Mouse (Mus musculus) MEL (cell line): ENCODE measurements around the gene Spint2. TPM values are rescaled to one million over a fixed set of nuclear protein-coding genes. Genes with fewer than 3 reads are reported as not detected.

Experiments
- DNase-seq: peaks from one replicate; pipeline ENCODE4 v3.0.0; 2011; ENCODE audit warnings: low read depth, low spot score
- H3K27ac ChIP-seq: 2 replicates; pipeline ENCODE4 v1.5.1; 2012; ENCODE audit warnings: low read depth, mild to moderate bottlenecking, control low read depth, low read length, moderate library complexity; ENCODE audit not compliant: control insufficient read depth
- H3K27me3 ChIP-seq, 2 experiments: fragments of 150-350 bp in 1 of 2; sonication (generic) in 1 of 2; 2 replicates each; pipeline ENCODE4 v1.6.1; 2012; ENCODE audit warnings: low read length in 2 of 2, mild to moderate bottlenecking in 2 of 2, improper control_type of control experiment in 1 of 2, moderate library complexity in 1 of 2; ENCODE audit not compliant: insufficient read depth in 2 of 2, control insufficient read depth in 1 of 2
- H3K36me3 ChIP-seq, 2 experiments: 2 replicates each; pipeline ENCODE4 v1.6.1; 2012 to 2014; ENCODE audit warnings: low read length in 2 of 2, improper control_type of control experiment in 1 of 2, inconsistent platforms in 1 of 2, mild to moderate bottlenecking in 1 of 2; ENCODE audit not compliant: insufficient read depth in 2 of 2, control insufficient read depth in 1 of 2
- H3K4me1 ChIP-seq, 2 experiments: fragments of 150-350 bp in 1 of 2; sonication (generic) in 1 of 2; 2 replicates each; pipeline ENCODE4 v1.6.1; 2012; ENCODE audit warnings: low read length in 2 of 2, improper control_type of control experiment in 1 of 2, mild to moderate bottlenecking in 1 of 2; ENCODE audit not compliant: insufficient read depth in 2 of 2, control insufficient read depth in 1 of 2
- H3K4me3 ChIP-seq, 2 experiments: fragments of 150-350 bp in 1 of 2; sonication (generic) in 1 of 2; 2 replicates each; pipeline ENCODE4 v1.5.1; 2012; ENCODE audit warnings: low read depth in 2 of 2, low read length in 2 of 2, mild to moderate bottlenecking in 2 of 2, moderate library complexity in 2 of 2, control low read depth in 1 of 2, improper control_type of control experiment in 1 of 2; ENCODE audit not compliant: control insufficient read depth in 1 of 2, insufficient read depth in 1 of 2
- H3K79me2 ChIP-seq: 2 replicates; pipeline ENCODE4 v1.6.1; 2012; ENCODE audit warnings: mild to moderate bottlenecking, low read length, moderate library complexity; ENCODE audit not compliant: control insufficient read depth, poor library complexity, insufficient read depth
- H3K9ac ChIP-seq: 2 replicates; pipeline ENCODE4 v1.6.1; 2012; ENCODE audit warnings: low read depth, mild to moderate bottlenecking, control low read depth, low read length, moderate library complexity; ENCODE audit not compliant: control insufficient read depth, poor library complexity, severe bottlenecking
- H3K9me3 ChIP-seq: fragments of 150-350 bp; sonication (generic); replicated peaks from 2 replicates; pipeline ENCODE4 v1.6.1; 2012; ENCODE audit warnings: mild to moderate bottlenecking, low read length, improper control_type of control experiment, moderate library complexity; ENCODE audit not compliant: insufficient read depth
- CHD1 ChIP-seq: IDR thresholded peaks from 2 replicates; pipeline ENCODE4 v1.6.1; 2012; ENCODE audit warnings: low read depth, mild to moderate bottlenecking, inconsistent platforms, low read length, improper control_type of control experiment
- E2F4 ChIP-seq: IDR thresholded peaks from 2 replicates; pipeline ENCODE4 v1.6.1; 2011; ENCODE audit warnings: low read depth, low read length, improper control_type of control experiment, borderline replicate concordance
- ELF1 ChIP-seq: IDR thresholded peaks from 2 replicates; pipeline ENCODE4 v1.6.1; 2014; ENCODE audit warnings: low read depth, mild to moderate bottlenecking, inconsistent platforms, low read length, improper control_type of control experiment, moderate library complexity
- EP300 ChIP-seq, 2 experiments: IDR thresholded peaks; 2 replicates each; pipeline ENCODE4 v1.6.1; 2011; ENCODE audit warnings: improper control_type of control experiment in 2 of 2, low read length in 2 of 2, low read depth in 1 of 2, mild to moderate bottlenecking in 1 of 2
- GABPA ChIP-seq: IDR thresholded peaks from 2 replicates; pipeline ENCODE4 v1.6.1; 2012; ENCODE audit warnings: low read depth, mild to moderate bottlenecking, inconsistent platforms, low read length, improper control_type of control experiment, moderate library complexity
- GATA1 ChIP-seq: IDR thresholded peaks from 2 replicates; pipeline ENCODE4 v1.6.1; 2011; ENCODE audit warnings: low read depth, low read length, improper control_type of control experiment
- HCFC1 ChIP-seq: IDR thresholded peaks from 2 replicates; pipeline ENCODE4 v1.6.1; 2012; ENCODE audit warnings: low read depth, mild to moderate bottlenecking, inconsistent platforms, low read length, improper control_type of control experiment, moderate library complexity
- KAT2A ChIP-seq: conservative IDR thresholded peaks from 2 replicates; pipeline ENCODE4 v1.6.1; 2012; ENCODE audit warnings: low read depth, low read length, improper control_type of control experiment, inconsistent platforms
- MAFK ChIP-seq: IDR thresholded peaks from 2 replicates; pipeline ENCODE4 v1.6.1; 2011; ENCODE audit warnings: low read depth, mild to moderate bottlenecking, low read length, improper control_type of control experiment, borderline replicate concordance
- MAX ChIP-seq: IDR thresholded peaks from 2 replicates; pipeline ENCODE4 v1.6.1; 2011; ENCODE audit warnings: low read length, improper control_type of control experiment
- MAZ ChIP-seq: IDR thresholded peaks from 2 replicates; pipeline ENCODE4 v1.6.1; 2012; ENCODE audit warnings: low read depth, mild to moderate bottlenecking, inconsistent platforms, low read length, improper control_type of control experiment
- MEF2A ChIP-seq: IDR thresholded peaks from 2 replicates; pipeline ENCODE4 v1.6.1; 2014; ENCODE audit warnings: low read depth, mild to moderate bottlenecking, inconsistent platforms, low read length, improper control_type of control experiment; ENCODE audit not compliant: poor library complexity, insufficient replicate concordance, severe bottlenecking; ENCODE audit errors: extremely low read depth
- NELFE ChIP-seq: IDR thresholded peaks from 2 replicates; pipeline ENCODE4 v1.6.1; 2011; ENCODE audit warnings: low read depth, low read length, improper control_type of control experiment
- NRF1 ChIP-seq: IDR thresholded peaks from 2 replicates; pipeline ENCODE4 v1.6.1; 2014; ENCODE audit warnings: low read depth, mild to moderate bottlenecking, inconsistent platforms, low read length, improper control_type of control experiment, moderate library complexity; ENCODE audit not compliant: poor library complexity, insufficient read depth, severe bottlenecking
- POLR2A ChIP-seq, 2 experiments: IDR thresholded peaks; 2 replicates each; pipeline ENCODE4 v1.6.1; 2011 to 2012; ENCODE audit warnings: low read length in 2 of 2, mild to moderate bottlenecking in 2 of 2, control low read depth in 1 of 2, improper control_type of control experiment in 1 of 2, low read depth in 1 of 2, moderate library complexity in 1 of 2; ENCODE audit not compliant: control insufficient read depth in 1 of 2, insufficient read depth in 1 of 2, poor library complexity in 1 of 2
- RAD21 ChIP-seq: IDR thresholded peaks from 2 replicates; pipeline ENCODE4 v1.6.1; 2011; ENCODE audit warnings: mild to moderate bottlenecking, low read depth, low read length, improper control_type of control experiment
- SIN3A ChIP-seq: IDR thresholded peaks from 2 replicates; pipeline ENCODE4 v1.6.1; 2012; ENCODE audit warnings: low read length, improper control_type of control experiment, inconsistent platforms
- SMC3 ChIP-seq: IDR thresholded peaks from 2 replicates; pipeline ENCODE4 v1.6.1; 2011; ENCODE audit warnings: low read depth, low read length, improper control_type of control experiment
- UBTF ChIP-seq: IDR thresholded peaks from 2 replicates; pipeline ENCODE4 v1.6.1; 2012; ENCODE audit warnings: low read depth, mild to moderate bottlenecking, inconsistent platforms, low read length, improper control_type of control experiment, moderate library complexity, borderline replicate concordance; ENCODE audit not compliant: insufficient read depth
- USF1 ChIP-seq: IDR thresholded peaks from 2 replicates; pipeline ENCODE4 v1.6.1; 2014; ENCODE audit warnings: low read depth, mild to moderate bottlenecking, inconsistent platforms, low read length, improper control_type of control experiment, moderate library complexity
- USF2 ChIP-seq, 2 experiments: IDR thresholded peaks; 2 replicates each; pipeline ENCODE4 v1.6.1; 2011 to 2012; ENCODE audit warnings: improper control_type of control experiment in 2 of 2, low read length in 2 of 2, borderline replicate concordance in 1 of 2, inconsistent platforms in 1 of 2, low read depth in 1 of 2, mild to moderate bottlenecking in 1 of 2; ENCODE audit not compliant: insufficient read depth in 1 of 2
- ZC3H11A ChIP-seq: IDR thresholded peaks from 2 replicates; pipeline ENCODE4 v1.6.1; 2012; ENCODE audit warnings: low read depth, mild to moderate bottlenecking, inconsistent platforms, low read length, improper control_type of control experiment
- ZKSCAN1 ChIP-seq: IDR thresholded peaks from 2 replicates; pipeline ENCODE4 v1.6.1; 2012; ENCODE audit warnings: low read depth, mild to moderate bottlenecking, inconsistent platforms, low read length, improper control_type of control experiment, moderate library complexity
- polyA plus RNA-seq, 2 experiments: library from polyadenylated mRNA; stranded (reverse) in 1 of 2; unstranded in 1 of 2; fragments of >175 nt in 1 of 2; fragments of >200 nt in 1 of 2; gene quantifications; 2 replicates each; pipeline versions ENCODE4 v1.2.1 to v1.2.4; 2012; ENCODE audit warnings: low replicate concordance in 2 of 2, low read depth in 1 of 2; ENCODE audit not compliant: insufficient read length in 2 of 2, insufficient read depth in 1 of 2, missing spikeins in 1 of 2
- total RNA-seq: library from RNA; depleted of rRNA; stranded (reverse); fragments of 300-350 nt; gene quantifications from 2 replicates; pipeline ENCODE4 v1.2.3, GENCODE M21; 2012

Spint2 gene
- total and polyA plus RNA-seq, 3 experiments, result 78.1 to 131 TPM; not detected in 1

DNA sequence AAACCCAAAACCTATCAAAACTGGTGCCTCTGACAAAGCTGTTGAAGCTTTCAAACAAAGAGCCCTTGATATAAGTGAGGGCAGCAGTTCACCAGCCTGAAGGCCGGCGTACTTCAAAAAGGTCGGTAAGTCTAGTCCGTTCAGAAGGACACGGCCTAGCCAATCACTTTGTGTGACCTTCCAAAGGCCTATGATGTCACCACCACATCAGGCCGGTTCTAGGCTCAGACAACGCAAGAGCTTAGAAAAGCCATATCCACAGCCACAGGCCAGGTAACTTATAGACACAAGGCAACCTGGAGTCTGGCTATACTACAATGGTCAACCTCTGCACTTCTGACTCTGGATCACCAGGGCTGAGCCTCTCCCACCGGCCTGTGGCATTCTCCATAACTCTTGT lies 1.8 kb downstream of the Spint2 start:
- Histone ChIP-seq H3K4me1 (peaks cover 19 to 27% of the 10 kb centered on the region in 2 experiments), H3K27ac (no peak overlapping the region), H3K36me3 (peaks cover 0 to 18% of the 10 kb centered on the region in 2 experiments; a peak in 2 of 4 replicates), H3K27me3 (no peaks in the 10 kb centered on the region), H3K79me2 (peaks cover 10% of the 10 kb centered on the region), H3K9ac (no peak overlapping the region), H3K4me3 (peak overlapping the region in 1 of 2 experiments; percentile 89; a peak in 1 of 4 replicates), H3K9me3 (no peaks in the 10 kb centered on the region)
- DNase-seq, result no peak
- TF ChIP-seq GATA1 (no peak), UBTF (no peak), ZC3H11A (no peak), ZKSCAN1 (no peak), MEF2A (no peak), MAFK (no peak), EP300 (IDR thresholded peaks at IDR 0.05; ENCODE audit: low read depth in 1 of 2, low read length in 2 of 2) (no peak), ELF1 (no peak), E2F4 (no peak), MAZ (no peak), NRF1 (no peak)

DNA sequence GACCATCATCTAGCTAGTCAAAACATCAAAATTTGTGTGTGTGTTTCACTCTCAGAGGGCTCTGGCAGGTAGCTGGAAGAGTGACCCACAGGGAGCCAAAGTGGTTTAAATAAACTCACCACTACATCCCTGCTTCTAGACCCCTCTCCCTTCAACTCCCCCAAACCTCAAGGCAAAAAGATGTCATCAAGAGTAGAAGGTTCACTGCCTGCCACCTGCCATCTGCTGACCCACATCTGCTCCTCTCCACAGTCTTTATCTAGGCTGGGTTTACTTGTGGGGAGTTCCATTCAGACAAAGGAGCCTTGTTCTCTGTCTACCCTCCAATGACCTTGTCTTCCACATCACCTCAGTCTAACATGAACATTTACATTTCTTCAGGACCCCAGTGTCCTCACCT lies 2.5 kb downstream of the Spint2 start:
- Histone ChIP-seq H3K4me1 (peaks cover 14 to 23% of the 10 kb centered on the region in 2 experiments; a peak in 3 of 4 replicates), H3K4me3 (no peak overlapping the region), H3K36me3 (peaks cover 0 to 13% of the 10 kb centered on the region in 2 experiments; a peak in 2 of 4 replicates), H3K9ac (no peak overlapping the region), H3K27me3 (no peaks in the 10 kb centered on the region), H3K27ac (no peak overlapping the region), H3K79me2 (peaks cover 10% of the 10 kb centered on the region), H3K9me3 (no peaks in the 10 kb centered on the region)
- TF ChIP-seq KAT2A (no peak), GATA1 (0 out of 2 replicates have a peak, but pooled peaks have one; percentile 5)
- no peak for DNase-seq

DNA sequence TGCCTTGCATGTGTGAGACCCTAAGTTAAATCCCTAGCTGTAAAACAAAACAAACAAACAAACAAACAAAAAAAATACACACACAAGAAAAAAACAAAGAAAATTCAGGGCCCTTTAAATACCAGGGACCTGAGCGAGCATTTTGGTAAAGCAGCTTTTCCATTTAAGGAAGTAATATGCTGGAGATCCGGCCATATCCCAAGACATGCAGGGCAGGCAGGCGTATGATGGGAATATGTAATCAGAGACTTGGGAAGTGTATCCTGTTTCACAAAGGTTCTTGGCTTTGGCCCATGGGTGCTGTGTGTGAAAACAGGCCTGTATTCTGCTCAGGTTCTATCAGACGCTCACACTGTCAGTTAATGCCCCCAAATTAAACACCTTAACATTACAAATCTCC lies 4.2 kb downstream of the Spint2 start:
- H3K9ac ChIP-seq, result no peak overlapping the region
- TF ChIP-seq MEF2A, result no peak
- TF ChIP-seq KAT2A, result no peak
- TF ChIP-seq E2F4, result no peak
- no peak for TF ChIP-seq SMC3
- TF ChIP-seq USF1, result no peak
- TF ChIP-seq GABPA, result no peak
- TF ChIP-seq CHD1, result no peak
- TF ChIP-seq GATA1, result no peak
- no peak for TF ChIP-seq HCFC1
- TF ChIP-seq MAX, result no peak
- no peak for TF ChIP-seq ELF1
- no peak for TF ChIP-seq ZKSCAN1
- TF ChIP-seq NELFE, result no peak
- TF ChIP-seq RAD21, result no peak
- no peak for TF ChIP-seq SIN3A
- no peak for TF ChIP-seq POLR2A (IDR thresholded peaks at IDR 0.05; ENCODE audit: control insufficient read depth in 1 of 2, insufficient read depth in 1 of 2, low read depth in 1 of 2, low read length in 2 of 2, poor library complexity in 1 of 2)
- TF ChIP-seq USF2 (IDR thresholded peaks at IDR 0.05; ENCODE audit: borderline replicate concordance in 1 of 2, insufficient read depth in 1 of 2, low read depth in 1 of 2, low read length in 2 of 2), result no peak
- TF ChIP-seq NRF1, result no peak
- H3K36me3 ChIP-seq, result peaks cover 0 to 8% of the 10 kb centered on the region in 2 experiments; a peak in 1 of 4 replicates
- peaks cover 8 to 18% of the 10 kb centered on the region in 2 experiments; a peak in 3 of 4 replicates for H3K4me1 ChIP-seq
- peaks cover 10% of the 10 kb centered on the region for H3K79me2 ChIP-seq
- DNase-seq, result no peak
- no peak overlapping the region for H3K4me3 ChIP-seq
- H3K27me3 ChIP-seq, result no peaks in the 10 kb centered on the region
- H3K9me3 ChIP-seq, result no peaks in the 10 kb centered on the region
- H3K27ac ChIP-seq, result no peak overlapping the region
